Mouse (Mus musculus) heart, embryonic 11.5 days (tissue): ENCODE measurements around the gene Vmn1r84. TPM values are rescaled to one million over a fixed set of nuclear protein-coding genes. Genes with fewer than 3 reads are reported as not detected.

Experiments used
- ATAC-seq: fragments of 200-750 bp; cut with Nextera tagmentation; replicated peaks from 2 replicates; pipeline ENCODE4 v1.8.0; 2017; ENCODE audit warnings: moderate library complexity; ENCODE audit not compliant: insufficient number of reproducible peaks, low FRiP score, low TSS enrichment
- H3K27ac ChIP-seq: fragments of 300-500 bp; sonication (generic); 2 replicates; pipeline ENCODE4 v1.5.1; 2014; ENCODE audit warnings: mild to moderate bottlenecking, low read depth, low read length
- H3K27me3 ChIP-seq: fragments of 300-500 bp; sonication (generic); 2 replicates; pipeline ENCODE4 v1.6.1; 2014; ENCODE audit warnings: mild to moderate bottlenecking, low read length, mixed read lengths; ENCODE audit not compliant: control insufficient read depth, insufficient read depth
- H3K36me3 ChIP-seq: fragments of 300-500 bp; sonication (generic); 2 replicates; pipeline ENCODE4 v1.6.1; 2014; ENCODE audit warnings: mild to moderate bottlenecking, low read length, moderate library complexity, mixed read lengths; ENCODE audit not compliant: control insufficient read depth, insufficient read depth
- H3K4me1 ChIP-seq: fragments of 300-500 bp; sonication (generic); 2 replicates; pipeline ENCODE4 v1.6.1; 2014; ENCODE audit warnings: low read length; ENCODE audit not compliant: control insufficient read depth, insufficient read depth
- H3K4me2 ChIP-seq: fragments of 300-500 bp; sonication (generic); 2 replicates; pipeline ENCODE4 v1.6.1; 2014; ENCODE audit warnings: mild to moderate bottlenecking, moderate library complexity
- H3K4me3 ChIP-seq: fragments of 300-500 bp; sonication (generic); 2 replicates; pipeline ENCODE4 v1.5.1; 2014; ENCODE audit warnings: low read depth, low read length
- H3K9ac ChIP-seq: fragments of 300-500 bp; sonication (generic); 2 replicates; pipeline ENCODE4 v1.6.1; 2014; ENCODE audit warnings: mild to moderate bottlenecking, low read depth, low read length, moderate library complexity
- H3K9me3 ChIP-seq: fragments of 300-500 bp; sonication (generic); replicated peaks from 2 replicates; pipeline ENCODE4 v1.6.1; 2016; ENCODE audit warnings: low read length; ENCODE audit not compliant: control insufficient read depth
- WGBS: fragments of 180-500 bp; shearing (Covaris S2); extraction: QIAGEN DNeasy Blood & Tissue Kit; methylation state at CpG from one replicate; pipeline ENCODE4 v1.1.7; 2014; ENCODE audit not compliant: insufficient replicate concordance; 5-methylcytosine and 5-hydroxymethylcytosine counted together
- microRNA-seq: library from miRNA; unstranded; fragments of <30 nt; microRNA quantifications from one replicate; pipeline ENCODE4, GENCODE M21; 2016; ENCODE audit warnings: borderline number of aligned reads
- polyA plus RNA-seq: library from polyadenylated mRNA; unstranded; fragments of >200 nt; fragmentation: Nextera tagmentation; extraction: Ambion mirVana; gene quantifications from 2 replicates; pipeline ENCODE4 v1.2.1, GENCODE M21; 2014

Gene Vmn1r84
- polyA plus RNA-seq: not detected in 2 replicates

DNA sequence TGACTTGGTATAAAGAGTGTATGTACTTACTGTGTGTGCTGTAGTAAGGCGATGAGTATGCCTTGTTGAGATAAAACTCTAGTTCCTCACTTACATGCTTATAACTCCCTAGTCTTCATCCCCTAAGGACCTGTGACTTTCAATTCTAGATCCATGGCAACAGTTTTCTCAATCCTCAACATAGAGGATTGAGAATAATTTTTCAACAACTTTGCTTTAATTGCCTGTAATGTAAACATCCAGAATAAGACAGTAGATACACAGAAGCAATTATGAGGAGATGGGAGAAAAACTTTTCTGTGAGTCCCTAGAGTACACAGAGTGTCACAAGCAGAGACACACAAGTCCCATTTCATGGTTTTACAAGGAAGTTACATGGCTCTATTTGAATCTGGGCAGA lies at the start of gene Vmn1r84:
TSS of gene Vmn1r84 (minus strand) at position 101 of the 400 bp plus-strand sequence.
- no peak within 1 kb of the TSS for H3K4me2 ChIP-seq
- no peak within 1 kb of the TSS for H3K4me3 ChIP-seq
- no peak within 1 kb of the TSS for H3K27ac ChIP-seq
- no peak for ATAC-seq
- H3K36me3 ChIP-seq: no peaks in the 10 kb centered on the region
- H3K9ac ChIP-seq: no peak within 1 kb of the TSS
- 54% methylated on average over 1 of the region's 1 CpGs for WGBS
- H3K27me3 ChIP-seq: no peaks in the 10 kb centered on the region
- H3K4me1 ChIP-seq: no peaks in the 10 kb centered on the region
- H3K9me3 ChIP-seq: no peaks in the 10 kb centered on the region

DNA sequence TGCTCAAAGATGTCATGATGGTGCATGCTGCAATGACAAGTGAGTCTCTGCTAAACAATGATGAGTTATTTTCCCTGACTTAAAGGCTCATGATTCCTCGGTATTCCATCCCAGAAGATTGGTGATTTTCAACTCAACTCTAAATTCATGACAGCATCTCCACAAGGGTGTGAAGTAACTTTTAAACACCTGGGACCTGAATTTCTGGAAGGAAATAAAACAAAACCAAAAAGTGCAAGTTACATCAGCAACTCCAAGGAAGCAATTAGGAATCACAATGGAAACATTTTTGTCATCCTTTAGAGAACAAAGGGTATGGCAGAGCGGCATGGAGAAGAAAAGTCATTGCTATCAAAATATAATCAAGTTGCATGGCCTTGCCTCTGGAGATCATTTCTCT lies 39.7 kb downstream of the Vmn1r84 start, which contains the start of gene Vmn1r83:
TSS of gene Vmn1r83 (minus strand) at position 101 of the 400 bp plus-strand sequence.
- Histone ChIP-seq H3K27ac (no peak within 1 kb of the TSS), H3K4me2 (no peak within 1 kb of the TSS), H3K4me1 (no peaks in the 10 kb centered on the region), H3K4me3 (no peak within 1 kb of the TSS), H3K9ac (no peak within 1 kb of the TSS), H3K27me3 (no peaks in the 10 kb centered on the region), H3K9me3 (peaks cover 14% of the 10 kb centered on the region), H3K36me3 (no peaks in the 10 kb centered on the region)
- no peak for ATAC-seq
- WGBS: 68% methylated on average over 2 of the region's 2 CpGs

Small RNAs within 50 kb of the gene (microRNA-seq; reads per million reads assigned to microRNA genes)
- gene Gm23521: not detected

Other genes with a start within 250 kb of the Vmn1r84 start
- not detected in 2 replicates for gene Vmn1r78, start 219.0 kb downstream of the Vmn1r84 start, polyA plus RNA-seq
- not detected in 2 replicates for gene Vmn1r79, start 198.0 kb downstream of the Vmn1r84 start, polyA plus RNA-seq
- not detected in 2 replicates for gene Vmn1r80, start 180.0 kb downstream of the Vmn1r84 start, polyA plus RNA-seq
- gene Vmn1r81, start 101.0 kb downstream of the Vmn1r84 start, polyA plus RNA-seq: not detected in 2 replicates
- not detected in 2 replicates for gene Vmn1r82, start 68.8 kb downstream of the Vmn1r84 start, polyA plus RNA-seq
- gene Vmn1r83, start 39.8 kb downstream of the Vmn1r84 start, polyA plus RNA-seq: not detected in 2 replicates
- 2.2 and 3.4 TPM in 2 replicates for gene Zfp551, start 53.5 kb upstream of the Vmn1r84 start, polyA plus RNA-seq
- gene Zfp606, start 109.0 kb upstream of the Vmn1r84 start, polyA plus RNA-seq: 18.6 and 20.7 TPM in 2 replicates
- not detected in 2 replicates for gene 2900092C05Rik, start 143.2 kb upstream of the Vmn1r84 start, polyA plus RNA-seq
- not detected in 2 replicates for gene Vmn2r53, start 239.5 kb upstream of the Vmn1r84 start, polyA plus RNA-seq